Mouse (Mus musculus) stomach, embryonic 15.5 days (tissue): ENCODE measurements around the gene Recql. TPM values are rescaled to one million over a fixed set of nuclear protein-coding genes. Genes with fewer than 3 reads are reported as not detected.
"Not testable (repeated sequence)": the region's sequence is repeated elsewhere in the genome, so short reads cannot be mapped to it uniquely, and the experiment has no call there.

Experiments used
- ATAC-seq: fragments of 200-750 bp; cut with Nextera tagmentation; 2 replicates; pipeline ENCODE4 v1.8.0; 2017; ENCODE audit warnings: low read depth, moderate number of reproducible peaks, moderate TSS enrichment; ENCODE audit not compliant: insufficient read depth, low FRiP score
- H3K27ac ChIP-seq: fragments of 300-500 bp; sonication (generic); 2 replicates; pipeline ENCODE4 v1.5.1; 2015; ENCODE audit warnings: mild to moderate bottlenecking, inconsistent platforms
- H3K27me3 ChIP-seq: fragments of 300-500 bp; sonication (generic); replicated peaks from 2 replicates; pipeline ENCODE4 v1.6.1; 2015; ENCODE audit warnings: inconsistent platforms
- H3K36me3 ChIP-seq: fragments of 300-500 bp; sonication (generic); 2 replicates; pipeline ENCODE4 v1.6.1; 2015; ENCODE audit warnings: inconsistent platforms
- H3K4me1 ChIP-seq: fragments of 300-500 bp; sonication (generic); 2 replicates; pipeline ENCODE4 v1.6.1; 2015; ENCODE audit warnings: inconsistent platforms
- H3K4me2 ChIP-seq: fragments of 300-500 bp; sonication (generic); 2 replicates; pipeline ENCODE4 v1.6.1; 2015; ENCODE audit warnings: mild to moderate bottlenecking, inconsistent platforms
- H3K4me3 ChIP-seq: fragments of 300-500 bp; sonication (generic); replicated peaks from 2 replicates; pipeline ENCODE4 v1.5.1; 2015; ENCODE audit warnings: inconsistent platforms
- H3K9ac ChIP-seq: fragments of 300-500 bp; sonication (generic); 2 replicates; pipeline ENCODE4 v1.6.1; 2015; ENCODE audit warnings: inconsistent platforms
- H3K9me3 ChIP-seq: fragments of 300-500 bp; sonication (generic); 2 replicates; pipeline ENCODE4 v1.6.1; 2016; ENCODE audit warnings: inconsistent platforms
- WGBS: fragments of 180-500 bp; shearing (Covaris S2); methylation state at CpG from one replicate; pipeline ENCODE4 v1.1.7; 2015; 5-methylcytosine and 5-hydroxymethylcytosine counted together
- polyA plus RNA-seq: library from polyadenylated mRNA; unstranded; fragments of >200 nt; fragmentation: Nextera tagmentation; extraction: Ambion mirVana; gene quantifications from 2 replicates; pipeline ENCODE4 v1.2.1, GENCODE M21; 2015

Gene Recql
- polyA plus RNA-seq, 1 experiment from 2014 or later: 22.3 TPM

- H3K4me1 ChIP-seq: no peaks in the 10 kb centered on the region
- H3K4me3 ChIP-seq: no peak overlapping the region
- ATAC-seq: no peak
- H3K27me3 ChIP-seq: no peaks in the 10 kb centered on the region
- H3K9me3 ChIP-seq: no peaks in the 10 kb centered on the region
- H3K4me2 ChIP-seq: no peak overlapping the region
- H3K27ac ChIP-seq: no peak overlapping the region
- no peak overlapping the region for H3K9ac ChIP-seq
- WGBS: 88% methylated on average over 6 of the region's 6 CpGs
- peaks cover 24% of the 10 kb centered on the region for H3K36me3 ChIP-seq
Observed at GRCm38 (mm10) chr6:142362036-142362435, 24.9 kb downstream of the Recql start.

- Histone ChIP-seq H3K36me3 (peaks cover 6% of the 10 kb centered on the region), H3K27ac (no peak overlapping the region), H3K4me3 (no peak overlapping the region), H3K4me2 (no peak overlapping the region), H3K9ac (no peak overlapping the region), H3K9me3 (no peaks in the 10 kb centered on the region), H3K27me3 (no peaks in the 10 kb centered on the region), H3K4me1 (no peaks in the 10 kb centered on the region)
- ATAC-seq: no peak
- WGBS: 75% methylated on average over 7 of the region's 7 CpGs
Observed at GRCm38 (mm10) chr6:142357106-142357505, 29.8 kb downstream of the Recql start.

- H3K36me3 ChIP-seq: not testable (repeated sequence)
- ATAC-seq: peak; percentile 44; the same call in 1 of the 2 replicates
Observed at GRCm38 (mm10) chr6:142352099-142352498, 34.8 kb downstream of the Recql start.

GRCm38 (mm10) chr6:142347431-142348385 lies 39.2 kb downstream of the Recql start:
- Histone ChIP-seq H3K9ac (no peak overlapping the region), H3K4me1 (peaks cover 5% of the 10 kb centered on the region), H3K9me3 (no peaks in the 10 kb centered on the region), H3K27me3 (no peaks in the 10 kb centered on the region), H3K27ac (no peak overlapping the region), H3K4me2 (peak overlapping the region; percentile 55; the same call in 1 of the 2 replicates), H3K36me3 (peaks cover 3% of the 10 kb centered on the region; the same call in 1 of the 2 replicates), H3K4me3 (no peak overlapping the region)
- WGBS: 61% methylated on average over 11 of the region's 11 CpGs
- ATAC-seq: no peak

More at GRCm38 (mm10) chr6:142352099-142352498, 34.8 kb downstream of the Recql start:
- not testable (repeated sequence) for H3K9me3 ChIP-seq, H3K4me2 ChIP-seq, H3K9ac ChIP-seq, H3K4me1 ChIP-seq, H3K27me3 ChIP-seq, H3K4me3 ChIP-seq, H3K27ac ChIP-seq
- 67% methylated on average over 3 of the region's 3 CpGs for WGBS

- Histone ChIP-seq H3K4me3 (peak overlapping the region; percentile 67), H3K4me1 (peaks cover 5% of the 10 kb centered on the region), H3K9me3 (no peaks in the 10 kb centered on the region), H3K4me2 (peak overlapping the region; percentile 55), H3K27me3 (no peaks in the 10 kb centered on the region), H3K36me3 (no peaks in the 10 kb centered on the region), H3K27ac (peak overlapping the region; percentile 87), H3K9ac (no peak overlapping the region)
- 38% methylated on average over 12 of the region's 12 CpGs for WGBS
- ATAC-seq: peak; percentile 31
Observed at GRCm38 (mm10) chr6:142346181-142347110, 40.4 kb downstream of the Recql start.

- Histone ChIP-seq H3K4me3 (peak within 1 kb of the TSS; percentile 67), H3K9ac (peak within 1 kb of the TSS; percentile 19; the same call in 1 of the 2 replicates)
- under 1% methylated on average over 48 of the region's 48 CpGs for WGBS
Observed at GRCm38 (mm10) chr6:142345440-142346038, 41.3 kb downstream of the Recql start, which contains the start of gene Pyroxd1. Gene Pyroxd1 (plus strand): TSS chr6:142345654.

GRCm38 (mm10) chr6:142343561-142343960 lies 43.3 kb downstream of the Recql start:
- Histone ChIP-seq H3K36me3 (no peaks in the 10 kb centered on the region), H3K9me3 (no peaks in the 10 kb centered on the region), H3K27me3 (no peaks in the 10 kb centered on the region), H3K4me2 (no peak overlapping the region), H3K4me1 (peaks cover 5% of the 10 kb centered on the region), H3K27ac (no peak overlapping the region), H3K4me3 (no peak overlapping the region), H3K9ac (no peak overlapping the region)
- 70% methylated on average over 2 of the region's 2 CpGs for WGBS
- ATAC-seq: no peak

More at GRCm38 (mm10) chr6:142345440-142346038, 41.3 kb downstream of the Recql start, which contains the start of gene Pyroxd1:
- peak; percentile 93 for ATAC-seq
- Histone ChIP-seq H3K9me3 (no peaks in the 10 kb centered on the region), H3K4me2 (peak within 1 kb of the TSS; percentile 55), H3K36me3 (no peaks in the 10 kb centered on the region), H3K4me1 (peaks cover 5% of the 10 kb centered on the region), H3K27me3 (no peaks in the 10 kb centered on the region), H3K27ac (peak within 1 kb of the TSS; percentile 87)

GRCm38 (mm10) chr6:142339576-142339975 lies 47.3 kb downstream of the Recql start:
- ATAC-seq: no peak

GRCm38 (mm10) chr6:142338961-142339360 lies 47.9 kb downstream of the Recql start:
- H3K4me3 ChIP-seq: no peak overlapping the region
- no peaks in the 10 kb centered on the region for H3K9me3 ChIP-seq
- H3K36me3 ChIP-seq: no peaks in the 10 kb centered on the region
- WGBS: 65% methylated on average over 2 of the region's 2 CpGs
- no peaks in the 10 kb centered on the region for H3K27me3 ChIP-seq
- no peak overlapping the region for H3K27ac ChIP-seq
- no peak overlapping the region for H3K9ac ChIP-seq
- no peak overlapping the region for H3K4me2 ChIP-seq
- H3K4me1 ChIP-seq: no peaks in the 10 kb centered on the region
- no peak for ATAC-seq

More at GRCm38 (mm10) chr6:142339576-142339975, 47.3 kb downstream of the Recql start:
- no peaks in the 10 kb centered on the region for H3K27me3 ChIP-seq
- no peak overlapping the region for H3K27ac ChIP-seq
- no peak overlapping the region for H3K9ac ChIP-seq
- 25% methylated on average over 2 of the region's 2 CpGs for WGBS
- H3K4me1 ChIP-seq: no peaks in the 10 kb centered on the region
- H3K9me3 ChIP-seq: no peaks in the 10 kb centered on the region
- H3K4me2 ChIP-seq: no peak overlapping the region
- H3K36me3 ChIP-seq: no peaks in the 10 kb centered on the region
- H3K4me3 ChIP-seq: no peak overlapping the region

GRCm38 (mm10) chr6:142329201-142329600 lies 57.7 kb downstream of the Recql start:
- H3K9ac ChIP-seq: no peak overlapping the region
- no peaks in the 10 kb centered on the region for H3K4me1 ChIP-seq
- 64% methylated on average over 1 of the region's 1 CpGs for WGBS
- H3K9me3 ChIP-seq: no peaks in the 10 kb centered on the region
- ATAC-seq: no peak
- no peaks in the 10 kb centered on the region for H3K36me3 ChIP-seq
- no peak overlapping the region for H3K4me3 ChIP-seq
- H3K4me2 ChIP-seq: no peak overlapping the region
- no peak overlapping the region for H3K27ac ChIP-seq
- no peaks in the 10 kb centered on the region for H3K27me3 ChIP-seq

GRCm38 (mm10) chr6:142326598-142326997 lies 60.3 kb downstream of the Recql start:
- Histone ChIP-seq H3K4me3 (no peak overlapping the region), H3K4me1 (no peaks in the 10 kb centered on the region), H3K4me2 (no peak overlapping the region), H3K27ac (no peak overlapping the region), H3K9ac (no peak overlapping the region), H3K27me3 (no peaks in the 10 kb centered on the region), H3K36me3 (no peaks in the 10 kb centered on the region), H3K9me3 (no peaks in the 10 kb centered on the region)
- 69% methylated on average over 3 of the region's 3 CpGs for WGBS
- no peak for ATAC-seq
